Mouse (Mus musculus): ENCODE results near the gene Tpp2.
"Not testable (repeated sequence)": the region's sequence is repeated elsewhere in the genome, so short reads cannot be mapped to it uniquely, and the experiment has no call there.

The Tpp2 gene

DNA sequence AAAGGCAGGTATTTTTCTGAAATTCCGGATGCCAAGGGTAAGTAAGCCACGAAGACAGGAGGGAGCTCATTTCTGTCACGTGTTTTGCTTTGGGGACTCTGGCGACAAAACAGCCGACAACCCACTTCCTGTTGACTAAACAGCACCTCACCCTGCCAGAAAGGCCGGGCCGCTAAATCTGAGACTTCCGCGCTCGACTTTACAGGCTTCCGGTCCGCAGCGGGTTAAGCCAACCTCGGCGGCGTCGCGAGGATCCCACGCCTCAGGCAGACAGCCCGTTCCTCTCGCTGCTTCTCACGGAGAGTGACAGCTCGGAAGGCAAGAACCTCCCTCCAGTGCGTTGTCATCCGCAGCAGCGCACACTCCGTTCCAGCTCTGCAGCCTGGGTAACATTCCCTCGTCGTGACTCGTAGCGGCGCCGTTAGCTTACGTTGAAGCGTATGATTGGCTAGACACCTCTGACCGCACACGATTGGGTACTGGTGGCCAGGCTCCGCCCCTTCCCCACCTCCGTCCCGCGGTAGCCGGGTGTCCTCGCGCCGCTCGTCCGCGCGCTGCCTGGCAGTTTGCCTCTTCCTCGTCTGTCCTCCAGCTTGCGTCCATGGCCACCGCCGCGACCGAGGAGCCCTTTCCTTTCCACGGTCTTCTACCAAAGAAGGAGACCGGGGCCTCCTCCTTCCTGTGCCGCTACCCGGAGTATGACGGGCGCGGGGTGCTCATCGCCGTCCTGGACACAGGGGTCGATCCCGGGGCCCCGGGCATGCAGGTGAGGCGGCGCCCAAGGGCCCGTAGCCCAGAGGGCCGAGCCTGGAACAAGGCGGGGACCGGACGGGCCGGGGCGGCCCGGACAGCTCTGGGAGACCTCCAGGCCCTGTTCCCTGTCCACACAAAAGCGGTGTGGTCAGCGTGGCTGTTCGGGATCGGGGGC lies at the start of gene Tpp2:
TSS of gene Tpp2 (plus strand) at position 160 of the 928 bp plus-strand sequence.
- DNase-seq (ENCODE audit: low spot score in 2 of 2), result peak; percentile 85 to 93

DNA sequence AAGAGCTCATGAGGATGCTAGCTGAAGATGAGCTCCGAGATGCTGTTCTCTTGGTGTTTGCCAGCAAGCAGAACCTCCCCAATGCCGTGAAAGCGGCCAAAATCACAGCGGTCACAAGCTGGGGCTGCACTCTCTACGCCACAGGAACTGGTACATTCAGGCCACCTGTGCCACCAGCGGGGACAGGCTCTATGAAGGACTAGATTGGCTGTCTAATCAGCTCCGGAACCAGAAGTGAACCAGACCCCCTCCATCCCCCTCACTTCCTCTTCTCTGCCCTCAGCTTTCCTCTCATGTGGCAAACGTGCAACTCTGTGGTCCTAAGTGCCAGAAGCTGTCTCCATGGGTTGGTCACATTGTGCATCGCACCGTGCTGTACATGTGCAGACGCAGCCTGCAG lies 45.1 kb upstream of the Tpp2 start:
- DNase-seq (ENCODE audit: low spot score in 2 of 2), result not testable (repeated sequence)

DNA sequence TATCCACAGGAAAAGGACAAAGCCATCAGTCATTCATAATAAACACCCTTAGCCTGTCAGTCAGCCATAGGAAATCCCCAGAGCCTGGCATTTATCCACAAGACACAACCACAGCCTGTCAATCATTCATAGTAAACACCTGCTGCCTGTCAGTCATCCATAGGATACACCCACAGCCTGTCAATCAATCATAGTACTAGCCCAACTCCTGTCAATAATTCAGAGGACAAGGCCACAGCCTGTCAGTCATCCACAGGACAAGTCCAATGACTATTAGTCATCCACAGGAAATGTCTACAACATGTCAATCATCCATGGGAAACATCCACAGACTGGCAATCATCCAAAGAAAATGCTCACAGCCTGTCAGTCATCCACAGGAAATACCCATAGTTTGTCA lies 37.7 kb upstream of the Tpp2 start:
- no peak for DNase-seq (ENCODE audit: low spot score in 2 of 2)

DNA sequence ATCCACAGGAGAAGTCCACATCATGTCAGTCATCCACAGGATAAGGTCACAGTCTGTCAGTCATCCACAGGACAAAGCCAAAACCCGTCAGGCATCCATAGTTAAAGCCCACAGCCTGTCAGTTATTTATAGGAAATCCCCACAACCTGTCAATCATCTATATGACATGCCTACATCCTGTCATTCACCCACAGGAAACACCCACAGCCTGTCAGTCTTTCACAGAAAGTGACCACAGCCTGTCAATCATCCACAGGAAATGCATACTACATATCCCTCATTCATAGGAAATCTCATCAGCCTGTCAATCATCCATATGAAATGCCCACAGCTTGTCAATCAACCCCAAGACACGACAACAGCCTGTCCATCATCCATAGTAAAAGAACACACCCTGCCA lies 36.3 kb upstream of the Tpp2 start:
- DNase-seq (ENCODE audit: low spot score in 2 of 2), result no peak

DNA sequence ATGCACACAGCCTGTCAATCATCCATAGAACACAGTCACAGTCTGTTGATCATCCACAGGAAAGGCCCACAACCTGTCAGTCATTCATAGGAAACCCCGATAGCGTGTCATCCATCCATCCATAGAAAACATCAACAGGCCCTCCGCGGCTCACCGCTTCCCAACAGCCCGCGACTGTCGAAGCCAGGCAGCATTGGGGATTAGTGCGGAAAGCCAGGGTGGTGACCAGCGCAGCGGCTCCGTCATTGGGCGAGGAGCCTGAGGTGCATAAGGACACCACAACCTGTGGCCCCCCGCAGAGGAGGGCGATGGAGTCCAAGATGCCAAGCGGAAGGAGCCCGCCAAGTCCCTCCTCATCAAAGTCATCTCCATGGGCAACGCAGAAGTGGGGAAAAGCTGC lies 35.5 kb upstream of the Tpp2 start:
- DNase-seq (ENCODE audit: low spot score in 2 of 2), result no peak

DNA sequence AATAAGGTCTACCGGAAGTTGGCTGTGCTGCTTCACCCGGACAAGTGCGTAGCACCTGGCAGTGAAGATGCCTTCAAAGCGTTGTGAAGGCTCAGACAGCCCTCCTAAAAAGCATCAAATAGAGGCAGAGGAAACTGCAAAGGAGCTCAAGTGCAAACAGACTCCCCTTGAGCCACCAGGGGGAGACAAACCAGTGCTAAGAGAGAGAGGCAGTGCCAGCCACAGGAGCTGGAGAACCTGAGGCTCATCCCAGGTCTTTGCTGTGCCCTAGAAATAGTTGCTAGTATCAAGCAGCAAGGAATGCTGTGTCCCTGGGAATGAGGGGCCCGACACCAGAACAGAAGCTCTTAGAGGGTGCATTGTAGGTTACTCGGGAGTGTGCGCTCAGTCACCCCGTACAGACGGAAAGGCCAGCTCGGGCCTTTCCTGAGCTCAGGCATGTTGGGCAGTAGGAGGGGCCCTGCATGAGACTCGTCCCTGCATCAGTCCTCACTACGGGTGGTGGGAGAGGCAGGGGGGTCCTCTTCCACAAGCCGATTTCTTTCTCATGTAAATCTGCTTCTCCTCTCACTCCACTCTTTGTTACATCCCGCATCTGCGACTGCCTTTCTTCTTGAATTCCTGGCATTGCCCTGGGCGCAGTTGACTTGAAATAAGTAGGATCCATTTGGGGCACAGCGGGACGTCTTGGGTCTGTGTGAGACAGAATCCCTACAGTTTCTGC lies 34.3 kb upstream of the Tpp2 start:
- DNase-seq (ENCODE audit: low spot score in 2 of 2), result peak; percentile 31 to 44

DNA sequence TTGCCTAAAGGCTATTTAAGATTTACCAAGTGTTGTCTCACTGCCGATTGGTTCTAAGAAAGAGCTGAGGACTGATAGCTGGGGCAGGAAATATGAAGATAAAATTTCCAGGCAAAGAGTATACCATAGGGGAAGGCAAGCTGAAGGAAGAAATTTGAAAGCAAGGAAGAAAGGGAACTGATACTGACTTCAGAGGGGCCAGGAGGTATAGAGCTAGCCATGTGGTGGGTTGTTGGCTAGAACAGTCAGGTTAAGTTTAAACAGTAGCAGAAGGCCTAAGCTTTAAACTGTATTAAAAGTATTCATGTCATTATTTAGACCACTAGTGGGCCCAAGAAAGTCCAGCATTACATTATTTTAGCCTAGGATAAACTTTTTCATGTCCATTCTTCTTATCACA lies 31.0 kb upstream of the Tpp2 start:
- DNase-seq (ENCODE audit: low spot score in 2 of 2), result no peak

DNA sequence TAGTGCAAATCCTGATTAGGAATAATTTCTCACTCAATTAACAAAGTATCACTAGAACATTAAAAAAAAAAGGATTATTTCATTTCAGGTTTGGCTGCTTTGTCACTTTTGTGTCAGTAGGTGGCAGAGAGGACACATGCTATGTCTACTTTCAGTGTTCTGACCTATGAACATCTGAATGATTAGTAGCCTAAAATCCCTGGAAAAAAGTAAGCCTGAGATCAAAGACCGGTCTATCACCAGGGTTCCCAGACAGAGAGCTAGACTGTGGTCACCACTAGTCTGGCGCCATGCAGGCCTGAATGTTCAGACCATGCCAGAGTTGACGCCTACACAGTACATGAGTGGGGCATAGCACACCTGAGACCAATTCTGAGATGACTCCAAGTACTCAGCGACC lies 30.6 kb upstream of the Tpp2 start:
- no peak for DNase-seq (ENCODE audit: low spot score in 2 of 2)

DNA sequence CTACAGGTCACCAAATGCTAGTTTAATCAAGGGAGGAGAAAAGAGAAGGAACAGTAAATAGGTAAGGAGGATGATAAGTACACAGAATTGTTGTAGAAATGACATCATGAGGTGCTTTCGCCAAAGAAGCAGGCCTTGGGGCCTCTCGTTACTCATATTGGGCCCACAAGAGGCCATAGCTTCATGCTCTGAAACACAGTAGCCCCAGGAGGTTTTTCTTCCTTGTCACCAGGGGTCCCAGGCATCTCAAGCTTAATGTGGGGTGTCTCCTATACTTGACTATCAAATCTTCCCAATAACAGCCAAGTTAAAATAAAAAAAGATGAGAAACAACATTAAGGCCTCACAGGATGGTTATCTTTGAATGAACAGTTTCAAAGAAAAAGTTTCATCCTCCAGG lies 18.0 kb upstream of the Tpp2 start:
- DNase-seq (ENCODE audit: low spot score in 2 of 2), result no peak

DNA sequence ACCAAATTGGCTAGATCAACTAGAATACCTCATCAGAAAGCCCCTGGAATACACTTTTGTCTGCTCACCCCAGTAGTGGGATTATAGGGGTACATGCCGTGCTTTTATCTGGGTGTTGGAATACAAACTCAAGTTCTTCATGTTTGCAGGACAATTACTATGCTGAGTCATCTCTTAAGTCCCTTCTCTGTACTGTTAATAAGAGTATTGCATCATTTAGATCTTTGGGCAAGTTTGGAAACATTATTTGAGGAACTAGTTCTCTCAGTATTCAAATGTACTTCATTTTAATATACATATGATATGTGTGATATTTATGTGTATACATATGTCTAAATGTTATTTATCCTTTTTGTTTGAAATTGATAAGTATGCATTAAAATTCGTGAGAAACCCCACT lies 16.6 kb upstream of the Tpp2 start:
- no peak for DNase-seq (ENCODE audit: low spot score in 2 of 2)

DNA sequence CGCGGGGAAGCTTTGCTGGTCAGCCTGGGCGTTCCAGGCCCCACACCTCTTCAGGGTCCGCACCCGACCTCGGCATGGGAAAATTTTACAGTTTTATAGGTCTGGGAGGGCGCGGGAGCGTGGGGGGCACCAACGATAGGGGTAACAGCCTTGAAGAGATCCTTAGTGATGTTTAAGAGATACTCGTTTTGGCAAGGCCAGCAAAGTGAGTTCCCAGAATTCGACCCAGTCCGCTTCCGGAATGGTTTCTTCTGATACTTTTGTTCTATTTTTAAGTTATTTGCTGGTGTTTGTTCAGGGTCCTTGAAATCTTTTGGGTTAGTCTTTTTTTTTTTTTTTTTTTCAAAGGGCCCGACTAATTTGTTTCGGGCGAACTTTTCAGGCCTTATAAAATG lies 966 bp downstream of the Tpp2 start:
- DNase-seq (ENCODE audit: low spot score in 2 of 2), result no peak

DNA sequence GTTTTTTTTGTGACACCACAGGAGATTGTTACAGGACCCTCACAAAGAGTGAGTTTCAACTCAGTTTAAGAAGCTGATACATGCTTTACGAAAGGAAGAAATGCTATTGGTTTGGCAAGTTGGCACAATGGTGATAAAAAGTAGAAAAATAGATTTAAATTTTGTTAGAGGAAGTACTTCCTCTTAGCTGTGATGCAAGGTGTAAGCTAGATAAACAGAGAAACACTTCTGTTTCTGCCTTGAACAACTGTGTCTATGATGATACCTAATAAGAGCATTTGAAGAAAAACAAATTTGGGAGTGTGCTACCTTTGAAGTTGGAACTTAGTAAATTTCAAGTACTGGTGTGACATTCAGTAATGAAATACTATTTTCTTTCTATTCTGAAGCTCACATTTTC lies 5.9 kb downstream of the Tpp2 start:
- no peak for DNase-seq (ENCODE audit: low spot score in 2 of 2)

DNA sequence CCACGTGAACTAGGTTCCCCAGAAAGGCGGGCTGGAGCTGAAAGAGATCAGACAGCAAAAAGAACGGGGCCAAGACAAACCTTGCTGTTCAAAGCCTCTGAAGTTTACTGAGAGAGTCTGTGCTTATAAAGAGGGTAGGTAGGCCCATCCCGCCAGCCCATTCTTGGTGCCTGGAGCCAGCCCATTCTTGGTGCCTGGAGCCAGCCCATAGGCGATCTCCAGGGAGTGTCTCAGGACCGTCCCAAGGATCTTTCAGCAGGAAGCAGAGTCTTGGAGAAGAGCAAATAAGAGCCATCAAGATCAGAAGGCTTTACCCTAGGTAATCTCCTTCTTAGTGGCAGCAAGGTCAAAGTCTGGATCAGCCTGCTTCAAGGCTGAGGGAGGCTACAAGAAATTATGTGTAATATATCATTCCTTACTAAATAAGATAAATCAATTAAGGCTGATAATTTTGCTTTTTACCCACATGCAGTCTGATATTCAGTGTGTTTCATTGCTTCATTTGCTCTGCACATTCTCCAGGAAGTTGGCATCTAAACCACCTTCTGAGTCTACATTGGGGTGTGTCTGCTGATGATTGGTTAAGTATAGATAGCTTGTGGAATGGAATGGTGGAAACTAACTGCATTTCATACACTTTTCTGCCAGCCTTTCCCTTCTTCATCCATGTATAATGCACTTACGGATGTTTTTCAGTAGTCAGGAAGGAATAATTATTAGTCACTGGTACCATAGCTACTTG lies 8.2 kb downstream of the Tpp2 start:
- no peak for DNase-seq (ENCODE audit: low spot score in 2 of 2)

DNA sequence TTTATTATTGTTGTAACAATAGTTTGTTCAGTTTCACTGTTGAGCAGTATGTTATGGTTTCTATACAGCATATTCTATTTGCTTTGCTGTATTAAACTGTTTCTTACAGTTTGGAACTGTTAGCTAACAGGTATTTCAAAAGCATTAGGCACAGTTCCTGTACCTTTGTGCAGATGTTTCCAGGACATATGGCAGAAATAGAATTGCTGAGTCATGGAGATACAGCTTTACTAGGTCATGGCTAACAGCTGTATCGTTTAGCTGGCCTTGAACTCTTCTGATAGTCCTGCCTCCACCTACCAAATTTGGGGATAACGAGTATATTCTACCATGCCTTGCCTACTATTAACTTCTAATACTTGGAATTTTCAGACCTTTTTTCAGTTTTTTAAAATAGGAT lies 9.4 kb downstream of the Tpp2 start:
- DNase-seq (ENCODE audit: low spot score in 2 of 2), result no peak

DNA sequence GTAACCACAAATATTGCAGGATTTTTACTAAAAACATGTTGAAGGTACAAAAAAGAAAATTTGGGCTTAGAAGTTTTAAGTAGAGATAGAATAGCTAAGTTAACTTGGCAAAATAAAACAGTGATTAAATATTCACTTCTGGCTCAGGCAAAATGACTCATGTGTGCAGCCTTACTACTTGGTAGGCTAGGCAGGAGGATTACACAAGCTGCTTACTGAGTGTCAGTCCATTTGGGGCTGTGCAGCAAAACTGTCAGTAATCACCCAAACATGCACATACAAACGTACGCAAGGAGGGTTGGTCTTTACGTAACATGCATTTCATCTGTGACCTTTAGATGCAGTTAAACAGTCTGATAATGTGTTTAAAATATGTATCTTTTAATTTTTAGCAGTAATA lies 20.2 kb downstream of the Tpp2 start:
- no peak for DNase-seq (ENCODE audit: low spot score in 2 of 2)

DNA sequence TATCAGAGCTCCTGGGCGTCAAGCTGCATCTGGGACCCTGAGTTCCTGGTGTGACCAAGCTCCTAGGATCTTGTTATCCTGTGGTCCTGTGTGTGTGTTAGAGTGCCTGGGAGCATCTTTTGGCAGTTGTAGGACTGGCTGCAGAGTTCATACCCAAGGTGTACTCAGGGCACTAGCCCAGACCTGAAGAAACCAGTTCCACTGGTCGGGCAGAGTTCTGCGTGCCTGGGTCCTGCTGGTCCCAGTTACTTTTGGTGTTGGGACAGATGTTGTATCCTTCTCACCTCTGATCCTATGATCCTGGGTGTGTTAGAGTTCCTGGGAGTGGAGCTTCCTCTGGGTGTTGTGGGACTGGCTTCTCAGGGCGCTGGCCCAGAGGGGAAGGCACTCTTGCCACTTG lies 30.9 kb downstream of the Tpp2 start:
- DNase-seq (ENCODE audit: low spot score in 2 of 2), result peak; percentile 23 to 29

DNA sequence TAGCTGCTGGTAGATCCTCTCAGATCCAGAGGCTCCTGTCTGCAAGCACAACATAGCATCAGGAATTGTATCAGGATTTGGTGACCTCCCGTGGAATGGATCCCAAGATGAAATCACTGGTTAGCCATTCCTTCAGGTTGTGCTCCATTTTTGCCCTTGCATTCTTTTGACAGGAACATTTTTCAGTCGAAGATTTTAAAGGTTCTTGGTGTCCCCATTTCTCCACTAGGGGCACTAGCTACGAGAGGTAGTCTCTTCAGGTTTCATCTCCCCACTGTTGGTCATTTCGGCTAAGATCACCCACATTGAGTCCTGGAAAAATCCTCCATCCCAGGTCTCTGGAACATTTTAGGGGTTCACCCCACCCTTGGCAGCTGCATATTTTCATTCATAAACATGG lies 33.3 kb downstream of the Tpp2 start:
- DNase-seq (ENCODE audit: low spot score in 2 of 2), result no peak

DNA sequence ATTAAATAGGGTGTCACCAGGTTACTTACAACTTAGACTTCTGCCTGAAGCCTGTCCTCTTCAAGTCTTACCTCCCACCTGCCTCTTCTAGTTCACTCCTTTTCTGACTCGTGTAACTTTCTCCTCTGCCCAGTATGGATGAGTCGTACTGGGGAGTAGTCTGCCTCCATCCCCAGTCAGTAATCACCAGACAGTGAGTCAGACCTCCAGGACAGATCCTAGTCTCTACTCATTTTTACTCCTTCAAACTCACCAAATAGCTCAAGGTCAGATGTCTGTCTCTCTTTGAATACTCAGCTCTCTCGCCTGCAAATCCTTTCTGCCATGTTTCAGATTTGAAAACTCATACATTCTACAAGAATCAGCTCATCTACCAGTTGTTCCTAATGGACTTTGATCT lies 35.9 kb downstream of the Tpp2 start:
- no peak for DNase-seq (ENCODE audit: low spot score in 2 of 2)

DNA sequence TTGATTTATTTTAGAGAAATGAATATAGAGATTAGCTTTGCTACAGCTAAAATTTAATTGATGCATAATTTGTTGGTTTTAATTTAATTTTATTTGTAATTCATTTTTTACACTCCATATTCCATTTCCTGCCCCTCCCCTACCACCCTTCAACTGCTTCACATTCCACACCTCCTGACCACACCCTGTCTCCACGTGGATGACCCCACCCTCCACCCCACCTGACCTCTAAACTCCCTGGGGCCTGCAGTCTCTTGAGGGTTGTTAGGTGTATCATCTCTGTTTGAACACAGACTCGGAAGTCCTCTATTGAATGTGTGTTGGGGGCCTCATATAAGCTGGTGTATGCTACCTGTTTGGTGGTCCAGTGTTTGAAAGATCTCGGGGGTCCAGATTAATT lies 37.6 kb downstream of the Tpp2 start:
- DNase-seq (ENCODE audit: low spot score in 2 of 2), result no peak

DNA sequence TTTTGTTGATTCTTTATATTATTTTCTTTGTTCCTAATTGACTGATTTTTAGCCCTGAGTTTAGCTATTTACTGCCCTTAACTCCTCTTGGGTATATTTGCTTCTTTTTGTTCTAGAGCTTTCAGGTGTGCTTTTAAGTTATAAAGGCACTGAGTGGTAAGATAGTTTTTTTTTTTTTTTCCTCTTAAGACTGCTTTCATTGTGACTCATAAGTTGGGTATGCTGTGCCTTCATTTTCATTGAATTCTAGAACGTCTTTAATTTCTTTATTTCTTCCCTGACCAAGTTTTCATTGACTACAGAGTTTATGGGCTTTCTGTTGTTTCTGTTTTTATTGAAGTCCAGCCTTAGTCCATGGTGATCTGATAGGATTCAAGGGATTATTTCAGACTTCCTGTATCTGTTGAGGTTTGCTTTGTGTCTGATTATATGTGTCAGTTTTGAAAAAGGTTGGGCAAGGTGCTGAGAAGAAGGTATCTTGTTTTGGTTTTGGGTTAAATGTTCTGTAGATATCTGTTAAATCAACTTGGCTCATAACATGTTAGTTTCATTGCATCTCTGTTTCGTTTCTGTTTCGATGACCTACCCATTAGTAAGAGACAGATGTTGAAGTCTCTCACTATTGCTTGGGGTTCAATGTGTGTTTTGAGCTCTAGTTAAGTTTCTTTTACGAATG lies 63.6 kb downstream of the Tpp2 start:
- no peak for DNase-seq (ENCODE audit: low spot score in 2 of 2)

DNA sequence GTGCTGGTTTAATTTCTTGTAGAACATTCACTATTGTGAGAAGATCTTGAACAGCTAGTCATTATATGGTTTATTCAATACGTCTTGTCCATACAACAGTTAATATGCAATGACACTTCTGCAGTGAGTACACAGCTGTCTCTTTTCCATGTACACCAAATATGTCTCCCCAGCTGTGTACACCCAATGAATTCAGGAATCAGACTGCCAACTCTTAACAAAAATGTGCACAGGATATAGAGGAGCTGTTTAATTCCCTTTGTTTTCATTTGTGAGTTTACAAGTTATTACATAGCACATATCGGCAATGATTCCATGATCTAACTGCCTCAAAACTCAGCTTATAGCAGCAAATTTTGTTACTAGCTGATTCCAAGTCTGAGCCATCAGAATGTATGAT lies 71.1 kb downstream of the Tpp2 start:
- no peak for DNase-seq (ENCODE audit: low spot score in 2 of 2)

DNA sequence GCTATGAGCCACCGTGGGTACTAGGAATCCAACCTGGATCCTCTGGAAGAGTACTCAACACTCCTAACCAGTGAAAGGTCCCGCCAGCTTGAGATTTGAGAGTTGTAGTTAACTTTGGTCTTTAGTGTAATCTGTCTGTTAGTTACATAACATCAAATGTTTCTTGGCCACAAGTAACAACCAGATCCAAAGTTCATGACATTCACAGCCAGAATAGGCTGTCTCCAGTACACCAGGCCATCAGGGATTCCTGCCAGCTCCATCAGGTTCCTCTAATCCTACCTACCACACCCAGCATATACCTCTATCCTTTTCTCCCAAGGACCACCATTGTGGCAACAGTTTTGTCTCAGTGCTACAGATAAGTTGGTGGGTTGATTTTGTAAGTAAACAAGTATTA lies 82.1 kb downstream of the Tpp2 start:
- DNase-seq (ENCODE audit: low spot score in 2 of 2), result no peak

All from urinary bladder, adult 18-20 months (tissue).